Mouse (Mus musculus) mature B cell (primary cell): ENCODE data around the gene Glrb.

ENCODE experiments used
- in situ Hi-C: fragments of 300-500 bp; cut with MboI; formaldehyde crosslinking; loops from 2 replicates; pipeline ENCODE4 v1.14.3; 2019

Gene Glrb

GRCm38 (mm10) chr3:80823975-80824374, 89.5 kb downstream of the Glrb start:
- in situ Hi-C loops, result no loop called here

GRCm38 (mm10) chr3:80818619-80819018, 94.8 kb downstream of the Glrb start:
- in situ Hi-C loops, result no loop called here

DNA sequence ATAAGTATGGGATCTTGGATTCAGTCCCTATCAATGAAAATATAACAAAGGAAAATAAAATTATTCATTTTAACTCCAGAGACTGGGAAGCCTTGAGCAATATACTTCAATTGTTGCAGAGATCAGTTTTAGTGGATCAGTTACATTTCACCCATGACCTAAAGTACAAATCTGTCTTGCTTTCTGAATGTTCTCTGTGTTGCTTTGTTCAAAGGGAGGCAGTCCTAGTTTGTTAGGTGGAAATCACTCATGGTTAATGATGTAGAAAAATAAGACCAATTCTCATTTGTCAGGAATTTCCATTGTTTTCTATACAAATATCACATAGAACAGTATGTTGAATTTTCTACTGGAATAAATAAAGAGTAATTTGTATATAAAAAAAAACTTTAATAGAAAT, 99.7 kb downstream of the Glrb start:
- in situ Hi-C loops, result no loop called here

DNA sequence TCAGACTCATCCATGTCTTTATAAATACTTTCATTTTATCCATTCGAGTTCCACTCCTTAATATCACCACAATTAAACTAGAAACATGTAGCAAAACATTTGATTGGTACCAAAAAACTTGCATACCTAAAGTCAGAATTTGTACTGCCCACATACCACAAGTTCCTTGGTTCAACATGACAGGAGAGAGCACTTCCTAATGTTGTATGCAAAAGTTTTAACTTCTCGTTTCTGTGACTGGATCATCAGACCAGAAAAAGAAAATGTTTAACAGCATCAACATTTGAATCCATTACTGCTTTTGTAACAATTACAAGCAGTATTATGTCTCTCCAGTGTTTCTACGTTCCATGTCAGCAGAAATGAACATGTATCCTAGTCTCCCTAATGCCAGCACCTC, 101.2 kb downstream of the Glrb start:
- in situ Hi-C loops, result no loop called here

DNA sequence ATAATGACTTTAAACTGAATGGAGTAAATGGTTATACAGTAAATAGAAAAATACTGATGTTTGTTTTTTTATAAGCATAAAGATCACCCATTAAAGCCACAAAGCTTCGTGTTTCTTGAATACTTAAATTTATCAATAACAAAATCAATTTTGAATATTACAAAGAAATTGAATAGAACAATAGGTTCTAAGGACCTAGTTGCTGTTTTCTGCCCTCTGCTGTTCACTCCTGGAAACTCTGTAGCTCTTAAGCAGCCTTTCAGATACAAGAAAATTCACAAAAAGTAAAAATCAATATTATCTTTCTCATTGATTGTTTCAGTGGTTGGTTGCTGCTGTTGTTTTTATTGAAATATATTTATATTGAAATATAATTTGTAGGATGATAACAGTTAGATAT, 108.1 kb downstream of the Glrb start:
- in situ Hi-C loops, result no loop called here

- in situ Hi-C loops, result no loop called here
These were observed 109.6 kb downstream of the Glrb start for GRCm38 (mm10) chr3:80803811-80804210.

DNA sequence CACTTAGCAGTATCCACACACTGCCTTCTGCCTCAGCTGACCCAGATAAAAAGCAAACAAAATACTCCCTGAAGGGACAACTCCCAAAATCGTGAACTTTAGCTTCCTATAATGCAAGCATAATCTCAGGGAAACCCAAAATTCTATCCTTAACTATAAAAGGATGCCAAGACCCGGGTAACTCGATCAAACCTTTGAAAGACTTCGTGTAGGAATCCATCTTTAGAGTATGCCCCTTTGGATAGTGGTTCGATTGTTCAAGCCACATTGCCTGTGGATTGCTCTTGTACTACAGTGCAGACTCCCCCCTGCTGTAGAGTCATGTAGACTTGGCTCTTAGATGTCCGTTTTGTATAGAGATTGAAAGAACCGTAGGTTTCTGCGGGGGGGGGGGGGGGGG, 110.2 kb downstream of the Glrb start:
- in situ Hi-C loops, result no loop called here

- in situ Hi-C loops, result no loop called here
These were observed 110.8 kb downstream of the Glrb start, which contains the start of gene Gria2 for GRCm38 (mm10) chr3:80802596-80803081. Gene Gria2, minus strand, starts transcription at chr3:80802835.

DNA sequence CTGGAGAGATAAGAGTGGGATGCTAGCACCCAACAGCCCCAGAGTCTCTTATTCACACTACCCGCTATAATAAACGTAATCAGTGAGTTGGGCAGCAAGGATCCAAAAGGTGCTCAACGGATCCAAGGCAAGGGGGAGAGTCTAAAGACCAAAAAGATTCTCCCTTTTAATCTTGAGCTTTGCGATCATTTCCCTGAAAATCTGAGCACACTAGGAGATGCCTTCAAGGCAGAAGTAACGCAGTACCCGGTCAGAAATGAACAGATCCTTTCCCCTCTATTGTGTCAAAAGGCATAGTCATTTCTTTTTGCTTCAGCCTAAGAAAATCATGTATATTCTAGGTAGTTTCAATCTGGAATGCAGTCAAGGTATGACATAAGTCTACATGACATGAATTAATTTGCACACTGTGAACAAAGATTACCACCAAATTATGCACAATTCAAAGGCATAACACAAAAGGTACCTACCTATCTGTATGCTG, 111.6 kb downstream of the Glrb start:
- in situ Hi-C loops, result no loop called here

- in situ Hi-C loops, result no loop called here
These were observed 112.2 kb downstream of the Glrb start for GRCm38 (mm10) chr3:80800995-80801826.

- in situ Hi-C loops, result no loop called here
These were observed 113.0 kb downstream of the Glrb start for GRCm38 (mm10) chr3:80800299-80800994.

DNA sequence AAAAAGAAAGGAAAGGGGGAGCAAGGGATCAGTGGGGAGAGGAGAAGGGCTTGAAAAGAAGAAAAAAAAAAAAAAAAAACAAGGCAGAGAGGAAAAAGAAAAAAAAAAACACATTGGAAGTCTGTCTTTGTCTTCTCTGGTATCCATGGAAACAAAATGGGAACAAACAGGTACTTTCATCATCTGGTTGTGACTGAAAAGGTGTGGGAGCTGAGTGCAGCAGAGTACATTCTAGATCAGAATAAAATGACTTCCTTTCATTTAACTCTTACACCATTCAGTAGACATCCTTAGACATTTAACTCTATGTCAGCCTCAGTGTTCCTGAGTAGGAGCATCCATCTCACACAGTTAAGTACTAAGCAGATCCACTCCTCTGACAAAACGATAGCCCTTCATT, 115.5 kb downstream of the Glrb start:
- in situ Hi-C loops, result no loop called here

- in situ Hi-C loops, result no loop called here
These were observed 116.7 kb downstream of the Glrb start for GRCm38 (mm10) chr3:80796764-80797163.

DNA sequence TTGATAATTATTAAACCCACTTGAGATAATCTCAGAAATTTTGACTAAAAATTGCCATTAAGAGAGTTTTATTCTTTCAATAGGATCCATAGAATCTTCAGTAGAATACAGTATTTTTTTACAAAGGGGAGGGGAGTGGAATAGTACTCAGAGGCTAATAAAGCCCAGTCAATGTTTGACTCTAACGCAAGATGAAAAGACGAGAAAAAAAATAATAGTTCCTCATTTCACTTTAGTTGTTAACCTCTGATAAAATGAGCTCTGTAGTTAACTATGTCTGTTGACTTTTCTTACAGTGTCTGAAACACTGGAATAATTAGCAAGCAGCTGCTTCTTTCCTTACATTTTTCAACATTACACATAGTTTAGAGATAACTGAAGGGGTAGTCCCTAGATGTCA, 118.2 kb downstream of the Glrb start:
- in situ Hi-C loops, result no loop called here
